Mouse (Mus musculus): ENCODE measurements around the gene Fam57a. TPM values are rescaled to one million over a fixed set of nuclear protein-coding genes. Genes with fewer than 3 reads are reported as not detected.

The Fam57a gene
- 0.44 and 2.0 TPM in 2 replicates for total RNA-seq (2017)

- peak; percentile 89 for ATAC-seq (replicated peaks; ENCODE audit: low read depth, poor library complexity, severe bottlenecking)
Observed at GRCm38 (mm10) chr11:76179495-76180145, at the start of gene Fam57a, which contains the start of gene Vps53. TSS of gene Fam57a (plus strand) at chr11:76179671. TSS of gene Vps53 (minus strand) at chr11:76179647.

GRCm38 (mm10) chr11:76130859-76131258 is 48.6 kb upstream of the Fam57a start:
- no peak for ATAC-seq (replicated peaks; ENCODE audit: low read depth, poor library complexity, severe bottlenecking)

- ATAC-seq (replicated peaks; ENCODE audit: low read depth, poor library complexity, severe bottlenecking): no peak
Observed at GRCm38 (mm10) chr11:76135641-76136437, 43.6 kb upstream of the Fam57a start.

GRCm38 (mm10) chr11:76137996-76138395 is 41.5 kb upstream of the Fam57a start:
- no peak for ATAC-seq (replicated peaks; ENCODE audit: low read depth, poor library complexity, severe bottlenecking)

GRCm38 (mm10) chr11:76144386-76144785 is 35.1 kb upstream of the Fam57a start:
- no peak for ATAC-seq (replicated peaks; ENCODE audit: low read depth, poor library complexity, severe bottlenecking)

- ATAC-seq (replicated peaks; ENCODE audit: low read depth, poor library complexity, severe bottlenecking): no peak
Observed at GRCm38 (mm10) chr11:76145169-76145568, 34.3 kb upstream of the Fam57a start.

GRCm38 (mm10) chr11:76146187-76147010 is 33.1 kb upstream of the Fam57a start:
- ATAC-seq (replicated peaks; ENCODE audit: low read depth, poor library complexity, severe bottlenecking): no peak

- ATAC-seq (replicated peaks; ENCODE audit: low read depth, poor library complexity, severe bottlenecking): no peak
Observed at GRCm38 (mm10) chr11:76148055-76149008, 31.1 kb upstream of the Fam57a start.

- no peak for ATAC-seq (replicated peaks; ENCODE audit: low read depth, poor library complexity, severe bottlenecking)
Observed at GRCm38 (mm10) chr11:76150980-76151379, 28.5 kb upstream of the Fam57a start.

GRCm38 (mm10) chr11:76153236-76153951 is 26.1 kb upstream of the Fam57a start:
- ATAC-seq (replicated peaks; ENCODE audit: low read depth, poor library complexity, severe bottlenecking): peak; percentile 56; the same call in 1 of the 2 replicates

- ATAC-seq (replicated peaks; ENCODE audit: low read depth, poor library complexity, severe bottlenecking): no peak
Observed at GRCm38 (mm10) chr11:76154200-76154599, 25.3 kb upstream of the Fam57a start.

GRCm38 (mm10) chr11:76154861-76155260 is 24.6 kb upstream of the Fam57a start:
- ATAC-seq (replicated peaks; ENCODE audit: low read depth, poor library complexity, severe bottlenecking): no peak

GRCm38 (mm10) chr11:76158375-76158774 is 21.1 kb upstream of the Fam57a start:
- ATAC-seq (replicated peaks; ENCODE audit: low read depth, poor library complexity, severe bottlenecking): no peak

GRCm38 (mm10) chr11:76160251-76160650 is 19.2 kb upstream of the Fam57a start:
- ATAC-seq (replicated peaks; ENCODE audit: low read depth, poor library complexity, severe bottlenecking): no peak

- no peak for ATAC-seq (replicated peaks; ENCODE audit: low read depth, poor library complexity, severe bottlenecking)
Observed at GRCm38 (mm10) chr11:76166657-76167056, 12.8 kb upstream of the Fam57a start.

GRCm38 (mm10) chr11:76167079-76167765 is 12.2 kb upstream of the Fam57a start:
- peak; percentile 36; the same call in 1 of the 2 replicates for ATAC-seq (replicated peaks; ENCODE audit: low read depth, poor library complexity, severe bottlenecking)

GRCm38 (mm10) chr11:76168976-76169375 is 10.5 kb upstream of the Fam57a start:
- ATAC-seq (replicated peaks; ENCODE audit: low read depth, poor library complexity, severe bottlenecking): no peak

- no peak for ATAC-seq (replicated peaks; ENCODE audit: low read depth, poor library complexity, severe bottlenecking)
Observed at GRCm38 (mm10) chr11:76170207-76170606, 9.3 kb upstream of the Fam57a start.

All from common myeloid progenitor, adult 5-6 weeks (primary cell).